Mouse (Mus musculus) midbrain, postnatal 0 days (tissue): Measurements from ENCODE around the gene Tmem223. TPM values are rescaled to one million over a fixed set of nuclear protein-coding genes. Genes with fewer than 3 reads are reported as not detected.
A peak's percentile ranks its signal among the peaks of the same experiment; 100 is the strongest.

Experiments
- ATAC-seq: fragments of 200-750 bp; cut with Nextera tagmentation; 2 replicates; pipeline ENCODE4 v1.8.0; 2017; ENCODE audit warnings: moderate number of reproducible peaks, mild to moderate bottlenecking, moderate TSS enrichment, moderate library complexity; ENCODE audit not compliant: low FRiP score
- DNase-seq: peaks from one replicate; pipeline ENCODE4 v3.0.0-alpha.2; 2015; ENCODE audit warnings: low spot score
- H3K27ac ChIP-seq: fragments of 300-500 bp; sonication (generic); 2 replicates; pipeline ENCODE4 v1.5.1; 2014; ENCODE audit warnings: low read depth, mild to moderate bottlenecking, low read length, mixed read lengths
- H3K27me3 ChIP-seq: fragments of 300-500 bp; sonication (generic); 2 replicates; pipeline ENCODE4 v1.6.1; 2014; ENCODE audit warnings: low read length, control low read depth, mixed read lengths; ENCODE audit not compliant: insufficient read depth
- H3K36me3 ChIP-seq: fragments of 300-500 bp; sonication (generic); 2 replicates; pipeline ENCODE4 v1.6.1; 2014; ENCODE audit warnings: low read length, control low read depth, mixed read lengths; ENCODE audit not compliant: insufficient read depth
- H3K4me1 ChIP-seq: fragments of 300-500 bp; sonication (generic); 2 replicates; pipeline ENCODE4 v1.6.1; 2014; ENCODE audit warnings: mild to moderate bottlenecking, control low read depth, antibody characterized with exemption, low read length, mixed read lengths; ENCODE audit not compliant: insufficient read depth
- H3K4me2 ChIP-seq: fragments of 300-500 bp; sonication (generic); 2 replicates; pipeline ENCODE4 v1.6.1; 2014; ENCODE audit warnings: low read depth, mild to moderate bottlenecking, low read length, mixed read lengths; ENCODE audit not compliant: poor library complexity, severe bottlenecking
- H3K4me3 ChIP-seq: fragments of 300-500 bp; sonication (generic); 2 replicates; pipeline ENCODE4 v1.5.1; 2014; ENCODE audit warnings: low read depth, mild to moderate bottlenecking, low read length, moderate library complexity
- H3K9ac ChIP-seq: fragments of 300-500 bp; sonication (generic); replicated peaks from 2 replicates; pipeline ENCODE4 v1.6.1; 2014; ENCODE audit warnings: mild to moderate bottlenecking, low read length, moderate library complexity, mixed read lengths; ENCODE audit not compliant: poor library complexity, severe bottlenecking
- H3K9me3 ChIP-seq: fragments of 300-500 bp; sonication (generic); 2 replicates; pipeline ENCODE4 v1.6.1; 2016; ENCODE audit warnings: low read length, control low read depth
- CTCF ChIP-seq: IDR thresholded peaks from 2 replicates; pipeline ENCODE4 v1.5.1; 2016; ENCODE audit warnings: antibody characterized with exemption, mild to moderate bottlenecking
- WGBS: fragments of 180-500 bp; shearing (Covaris S2); extraction: QIAGEN DNeasy Blood & Tissue Kit; methylation state at CpG from one replicate; pipeline ENCODE4 v1.1.7; 2014; 5-methylcytosine and 5-hydroxymethylcytosine counted together
- polyA plus RNA-seq: library from polyadenylated mRNA; unstranded; fragments of >200 nt; fragmentation: Nextera tagmentation; extraction: Ambion mirVana; gene quantifications from 2 replicates; pipeline ENCODE4 v1.2.1, GENCODE M21; 2015
- total RNA-seq: library from RNA; depleted of rRNA; stranded (reverse); fragments of >200 nt; gene quantifications from 2 replicates; pipeline ENCODE4 v1.2.3, GENCODE M21; 2014

Gene Tmem223
- total and polyA plus RNA-seq, 2 experiments from 2014 or later: 202 to 320 TPM

- WGBS: 4% methylated on average over 14 of the region's 14 CpGs
- H3K36me3 ChIP-seq: 0 out of 2 replicates have a peak, but pooled peaks cover 6% of the 10 kb centered on the region
- H3K9ac ChIP-seq: peak overlapping the region; percentile 95
- TF ChIP-seq CTCF: no peak
- ATAC-seq: no peak
- H3K4me3 ChIP-seq: peak overlapping the region; percentile 99
- H3K27ac ChIP-seq: peak overlapping the region; percentile 90
- peak overlapping the region; percentile 68 for H3K4me2 ChIP-seq
- peaks cover 16% of the 10 kb centered on the region; the same call in 1 of the 2 replicates for H3K4me1 ChIP-seq
- H3K9me3 ChIP-seq: no peaks in the 10 kb centered on the region
- no peaks in the 10 kb centered on the region for H3K27me3 ChIP-seq
- no peak for DNase-seq
Measured at GRCm38 (mm10) chr19:8757471-8757998, 13.3 kb upstream of the Tmem223 start.

GRCm38 (mm10) chr19:8758899-8759298 lies 11.9 kb upstream of the Tmem223 start:
- WGBS: 87% methylated on average over 2 of the region's 2 CpGs
- Histone ChIP-seq H3K9me3 (no peaks in the 10 kb centered on the region), H3K4me2 (no peak overlapping the region), H3K9ac (no peak overlapping the region), H3K27me3 (no peaks in the 10 kb centered on the region), H3K4me1 (peaks cover 16% of the 10 kb centered on the region; the same call in 1 of the 2 replicates), H3K27ac (no peak overlapping the region), H3K4me3 (no peak overlapping the region), H3K36me3 (peaks cover 17% of the 10 kb centered on the region)
- TF ChIP-seq CTCF: no peak
- DNase-seq (no peak), ATAC-seq (no peak)

DNA sequence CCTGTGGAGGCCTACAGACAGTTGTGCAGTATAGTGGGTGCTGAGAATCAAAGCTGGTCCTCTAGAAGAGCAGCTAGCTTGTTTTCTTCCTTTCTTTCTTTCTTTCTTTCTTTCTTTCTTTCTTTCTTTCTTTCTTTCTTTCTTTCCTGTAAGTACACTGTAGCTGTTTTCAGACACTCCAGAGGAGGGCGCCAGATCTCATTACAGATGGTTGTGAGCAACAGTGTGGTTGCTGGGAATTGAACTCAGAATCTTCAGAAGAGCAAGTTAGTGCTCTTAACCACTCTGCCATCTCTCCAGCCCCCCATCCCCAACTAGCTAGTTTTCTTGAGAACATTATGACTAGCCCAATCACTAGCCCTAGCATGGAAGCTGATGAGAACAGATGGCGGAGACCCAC lies 10.0 kb upstream of the Tmem223 start:
- Histone ChIP-seq H3K4me2 (no peak overlapping the region), H3K4me3 (no peak overlapping the region), H3K36me3 (peaks cover 29% of the 10 kb centered on the region), H3K4me1 (peaks cover 13% of the 10 kb centered on the region; the same call in 1 of the 2 replicates), H3K27ac (no peak overlapping the region), H3K9me3 (peaks cover 6% of the 10 kb centered on the region; the same call in 1 of the 2 replicates), H3K9ac (no peak overlapping the region), H3K27me3 (no peaks in the 10 kb centered on the region)
- ATAC-seq: no peak
- DNase-seq: no peak
- TF ChIP-seq CTCF: no peak
- 90% methylated on average over 2 of the region's 2 CpGs for WGBS

DNA sequence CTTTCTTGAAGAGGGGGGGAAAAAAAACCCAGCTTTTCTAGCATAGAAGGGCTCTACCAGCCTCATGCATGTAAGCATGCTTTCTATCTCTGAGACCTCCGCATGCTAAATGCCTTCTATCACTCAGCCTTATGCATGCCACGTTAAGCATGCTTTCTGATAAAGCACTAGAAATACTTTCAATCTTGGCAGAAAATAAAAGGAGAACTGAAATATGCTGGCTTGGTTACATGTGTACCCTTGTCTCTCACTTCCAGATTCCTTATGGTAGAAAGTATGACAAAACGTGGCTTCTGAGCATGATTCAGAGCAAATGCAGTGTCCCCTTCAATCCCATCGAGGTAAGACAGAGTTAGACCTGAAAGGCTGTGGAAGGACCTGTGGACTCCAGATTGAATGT lies 7.5 kb upstream of the Tmem223 start:
- no peaks in the 10 kb centered on the region for H3K27me3 ChIP-seq
- peaks cover 6% of the 10 kb centered on the region; the same call in 1 of the 2 replicates for H3K9me3 ChIP-seq
- TF ChIP-seq CTCF: no peak
- DNase-seq: no peak
- H3K4me3 ChIP-seq: no peak overlapping the region
- no peak overlapping the region for H3K27ac ChIP-seq
- WGBS: 94% methylated on average over 4 of the region's 4 CpGs
- no peak overlapping the region for H3K4me2 ChIP-seq
- H3K9ac ChIP-seq: no peak overlapping the region
- no peak for ATAC-seq
- peaks cover 53% of the 10 kb centered on the region for H3K36me3 ChIP-seq
- H3K4me1 ChIP-seq: peaks cover 4% of the 10 kb centered on the region; the same call in 1 of the 2 replicates

DNA sequence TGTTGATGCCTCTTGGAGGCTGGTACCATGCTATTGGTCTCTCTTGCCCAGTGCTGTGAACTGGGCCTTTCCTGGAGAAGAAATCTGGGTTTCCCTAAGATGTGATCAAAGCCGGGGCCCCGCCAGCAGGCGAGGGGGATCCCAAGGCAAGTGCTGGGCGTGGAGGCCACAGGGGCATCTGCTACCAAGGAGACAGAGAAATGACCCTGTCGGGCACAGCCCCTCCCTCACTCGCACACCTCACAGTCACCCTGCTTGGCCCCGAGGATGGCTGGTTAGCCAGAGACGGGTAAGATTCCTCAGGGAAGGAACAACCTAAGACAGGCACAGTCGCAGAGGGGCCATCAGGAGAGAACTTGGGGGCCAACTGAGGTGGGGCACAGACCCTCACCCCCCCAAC lies 5.2 kb upstream of the Tmem223 start:
- no peak for DNase-seq
- no peaks in the 10 kb centered on the region for H3K27me3 ChIP-seq
- no peak for TF ChIP-seq CTCF
- no peaks in the 10 kb centered on the region for H3K4me1 ChIP-seq
- 97% methylated on average over 9 of the region's 9 CpGs for WGBS
- no peak overlapping the region for H3K4me2 ChIP-seq
- no peak overlapping the region for H3K27ac ChIP-seq
- peaks cover 63% of the 10 kb centered on the region for H3K36me3 ChIP-seq
- H3K4me3 ChIP-seq: no peak overlapping the region
- H3K9me3 ChIP-seq: peaks cover 6% of the 10 kb centered on the region; the same call in 1 of the 2 replicates
- no peak for ATAC-seq
- no peak overlapping the region for H3K9ac ChIP-seq

DNA sequence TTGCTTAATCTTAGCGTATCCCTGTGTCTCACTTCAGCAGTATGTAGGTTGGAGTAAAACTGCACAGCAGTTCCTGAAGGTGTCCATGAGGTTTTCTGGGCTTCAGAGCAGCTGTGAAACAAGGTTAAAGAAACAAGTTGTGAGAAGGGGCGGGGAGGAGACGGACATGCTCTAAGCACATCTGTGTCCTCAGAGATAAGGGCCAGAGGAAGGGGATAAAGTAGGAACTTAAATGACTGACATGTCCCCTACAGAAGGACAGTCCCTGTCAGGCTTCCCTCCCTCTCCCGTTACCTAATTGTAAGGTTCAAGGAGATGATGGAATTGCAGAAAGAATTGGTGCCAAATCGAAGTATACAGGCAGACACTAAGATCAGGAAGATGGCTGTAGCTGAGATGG lies 2.2 kb downstream of the Tmem223 start:
- Histone ChIP-seq H3K9me3 (no peaks in the 10 kb centered on the region), H3K4me2 (peak overlapping the region; percentile 97; the same call in 1 of the 2 replicates), H3K27ac (no peak overlapping the region), H3K9ac (no peak overlapping the region), H3K4me1 (no peaks in the 10 kb centered on the region), H3K4me3 (no peak overlapping the region), H3K27me3 (no peaks in the 10 kb centered on the region), H3K36me3 (peaks cover 13% of the 10 kb centered on the region; the same call in 1 of the 2 replicates)
- ATAC-seq: no peak
- DNase-seq: no peak
- 89% methylated on average over 5 of the region's 5 CpGs for WGBS
- TF ChIP-seq CTCF: no peak
